Mouse (Mus musculus) olfactory bulb, adult 2 months (tissue): Measurements from ENCODE around the gene Padi1. TPM values are rescaled to one million over a fixed set of nuclear protein-coding genes. Genes with fewer than 3 reads are reported as not detected.

Experiments used
- H3K27ac ChIP-seq: fragments of 200-500 bp; 2 replicates; pipeline ENCODE4 v1.5.1; 2012; ENCODE audit warnings: low read depth, low read length; ENCODE audit not compliant: insufficient read depth
- H3K4me1 ChIP-seq: fragments of 200-500 bp; 2 replicates; pipeline ENCODE4 v1.6.1; 2012; ENCODE audit warnings: low read length; ENCODE audit not compliant: control insufficient read depth, insufficient read depth
- H3K4me3 ChIP-seq: fragments of 200-500 bp; 2 replicates; pipeline ENCODE4 v1.5.1; 2012; ENCODE audit warnings: mild to moderate bottlenecking, low read depth, low read length, moderate library complexity; ENCODE audit not compliant: insufficient read depth
- CTCF ChIP-seq: fragments of 200-500 bp; IDR thresholded peaks from 2 replicates; pipeline ENCODE4 v1.5.1; 2012; ENCODE audit warnings: low read depth, mild to moderate bottlenecking, low read length, moderate library complexity; ENCODE audit not compliant: insufficient read depth
- POLR2A ChIP-seq: fragments of 200-500 bp; IDR thresholded peaks from 2 replicates; pipeline ENCODE4 v1.6.1; 2012; ENCODE audit warnings: mild to moderate bottlenecking, low read depth, low read length, moderate library complexity; ENCODE audit not compliant: insufficient read depth
- WGBS: fragments of 180-500 bp; shearing (Covaris S2); methylation state at CpG from one replicate; pipeline ENCODE4 v1.1.7; 2018; 5-methylcytosine and 5-hydroxymethylcytosine counted together
- polyA plus RNA-seq: library from polyadenylated mRNA; stranded (reverse); fragments of >200 nt; gene quantifications from 2 replicates; pipeline ENCODE4 v1.2.4, GENCODE M21; 2012; ENCODE audit warnings: low replicate concordance; ENCODE audit not compliant: missing spikeins, insufficient read depth, insufficient read length

The Padi1 gene
- polyA plus RNA-seq, 1 experiment = not detected

GRCm38 (mm10) chr4:140815496-140815895 is 30.1 kb downstream of the Padi1 start:
- TF ChIP-seq CTCF (no peak), POLR2A (no peak)
- no peak overlapping the region for H3K4me3 ChIP-seq
- no peak overlapping the region for H3K27ac ChIP-seq
- WGBS = 75% methylated on average over 5 of the region's 5 CpGs
- peaks cover 8% of the 10 kb centered on the region; the same call in 1 of the 2 replicates for H3K4me1 ChIP-seq

- Histone ChIP-seq H3K4me3 (peak overlapping the region; percentile 22), H3K4me1 (peaks cover 8% of the 10 kb centered on the region; the same call in 1 of the 2 replicates), H3K27ac (no peak overlapping the region)
- TF ChIP-seq CTCF (no peak), POLR2A (no peak)
- 35% methylated on average over 36 of the region's 36 CpGs for WGBS
These were observed 31.0 kb downstream of the Padi1 start for GRCm38 (mm10) chr4:140814241-140815225.

GRCm38 (mm10) chr4:140813358-140814185 is 32.0 kb downstream of the Padi1 start:
- WGBS = 48% methylated on average over 13 of the region's 13 CpGs
- Histone ChIP-seq H3K27ac (no peak overlapping the region), H3K4me1 (peaks cover 8% of the 10 kb centered on the region; the same call in 1 of the 2 replicates), H3K4me3 (no peak overlapping the region)
- no peak for TF ChIP-seq CTCF
- TF ChIP-seq POLR2A = no peak

GRCm38 (mm10) chr4:140812609-140813008 is 33.0 kb downstream of the Padi1 start:
- Histone ChIP-seq H3K4me3 (no peak overlapping the region), H3K4me1 (peaks cover 8% of the 10 kb centered on the region; the same call in 1 of the 2 replicates), H3K27ac (no peak overlapping the region)
- no peak for TF ChIP-seq CTCF
- no peak for TF ChIP-seq POLR2A
- WGBS = 41% methylated on average over 14 of the region's 14 CpGs

GRCm38 (mm10) chr4:140812191-140812590 is 33.4 kb downstream of the Padi1 start:
- 87% methylated on average over 8 of the region's 8 CpGs for WGBS
- H3K4me1 ChIP-seq = peaks cover 8% of the 10 kb centered on the region; the same call in 1 of the 2 replicates
- TF ChIP-seq CTCF (no peak), POLR2A (no peak)

GRCm38 (mm10) chr4:140810458-140811260 is 34.9 kb downstream of the Padi1 start, which contains the start of gene Padi3:
Padi3 (minus strand) TSS chr4:140810648.
- Histone ChIP-seq H3K4me3 (no peak within 1 kb of the TSS), H3K27ac (no peak within 1 kb of the TSS), H3K4me1 (peaks cover 8% of the 10 kb centered on the region; the same call in 1 of the 2 replicates)
- WGBS = 76% methylated on average over 16 of the region's 16 CpGs
- TF ChIP-seq POLR2A (no peak), CTCF (no peak)

More at GRCm38 (mm10) chr4:140812191-140812590, 33.4 kb downstream of the Padi1 start:
- no peak overlapping the region for H3K4me3 ChIP-seq
- H3K27ac ChIP-seq = no peak overlapping the region

- no peak for TF ChIP-seq CTCF
- no peak for TF ChIP-seq POLR2A
- WGBS = 79% methylated on average over 8 of the region's 8 CpGs
These were observed 36.5 kb downstream of the Padi1 start for GRCm38 (mm10) chr4:140809118-140809517.

GRCm38 (mm10) chr4:140804601-140805000 is 41.0 kb downstream of the Padi1 start:
- peaks cover 11% of the 10 kb centered on the region for H3K4me1 ChIP-seq
- WGBS = 64% methylated on average over 9 of the region's 9 CpGs
- no peak for TF ChIP-seq POLR2A
- TF ChIP-seq CTCF = no peak

More at GRCm38 (mm10) chr4:140809118-140809517, 36.5 kb downstream of the Padi1 start:
- no peak overlapping the region for H3K4me3 ChIP-seq
- no peak overlapping the region for H3K27ac ChIP-seq
- H3K4me1 ChIP-seq = peaks cover 15% of the 10 kb centered on the region

More at GRCm38 (mm10) chr4:140804601-140805000, 41.0 kb downstream of the Padi1 start:
- no peak overlapping the region for H3K27ac ChIP-seq
- no peak overlapping the region for H3K4me3 ChIP-seq
